Mouse (Mus musculus): ENCODE results near the gene Micall1. TPM values are rescaled to one million over a fixed set of nuclear protein-coding genes. Genes with fewer than 3 reads are reported as not detected.

Micall1 gene
- polyA plus RNA-seq, 1 experiment from 2014 or later = 11.9 TPM

- no peaks in the 10 kb centered on the region for H3K9me3 ChIP-seq (ENCODE audit: control insufficient read depth, low read length)
- DNase-seq (no peak), ATAC-seq (ENCODE audit: low FRiP score, low TSS enrichment) (no peak)
- H3K9ac ChIP-seq (replicated peaks; ENCODE audit: low read length) = no peak overlapping the region
- no peak overlapping the region for H3K4me2 ChIP-seq (ENCODE audit: low read length)
- no peaks in the 10 kb centered on the region for H3K4me1 ChIP-seq (ENCODE audit: control insufficient read depth, insufficient read depth, low read length)
- H3K27me3 ChIP-seq (ENCODE audit: control insufficient read depth, insufficient read depth, low read length) = no peaks in the 10 kb centered on the region
- no peak overlapping the region for H3K4me3 ChIP-seq (replicated peaks; ENCODE audit: low read depth, low read length)
- no peak overlapping the region for H3K27ac ChIP-seq (replicated peaks; ENCODE audit: low read depth, low read length)
- H3K36me3 ChIP-seq (ENCODE audit: control insufficient read depth, insufficient read depth, low read length) = no peaks in the 10 kb centered on the region
Observed at GRCm38 (mm10) chr15:79101531-79101930, 7.2 kb upstream of the Micall1 start.

DNA sequence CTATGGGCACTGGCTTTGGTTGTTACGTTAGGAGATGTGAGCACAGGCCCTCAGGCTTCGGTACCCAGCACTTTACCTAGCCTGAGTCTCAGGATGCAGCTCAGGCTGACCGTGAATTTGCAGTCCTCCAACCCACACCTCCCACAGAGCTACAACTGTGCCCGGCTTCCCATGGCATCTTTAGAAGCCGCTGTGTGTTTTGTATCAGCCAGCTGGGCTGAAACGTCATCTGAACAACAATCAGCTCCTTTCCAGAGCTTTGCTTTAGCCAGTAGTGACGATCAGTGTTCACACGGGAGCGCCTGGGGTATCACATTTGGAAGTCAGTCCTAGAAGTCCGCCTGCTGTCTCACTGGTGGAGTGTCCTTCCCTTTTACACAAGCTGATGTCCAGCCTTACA, 5.4 kb upstream of the Micall1 start:
- 0 out of 2 replicates have a peak, but pooled peaks cover 5% of the 10 kb centered on the region for H3K4me1 ChIP-seq (ENCODE audit: control insufficient read depth, insufficient read depth, low read length)
- no peak for ATAC-seq (ENCODE audit: low FRiP score, low TSS enrichment)
- WGBS = 66% methylated on average over 10 of the region's 10 CpGs

GRCm38 (mm10) chr15:79105804-79106203, 2.9 kb upstream of the Micall1 start:
- Histone ChIP-seq H3K4me1 (ENCODE audit: control insufficient read depth, insufficient read depth, low read length) (peaks cover 21% of the 10 kb centered on the region), H3K27me3 (ENCODE audit: control insufficient read depth, insufficient read depth, low read length) (no peaks in the 10 kb centered on the region), H3K9ac (replicated peaks; ENCODE audit: low read length) (no peak overlapping the region), H3K9me3 (ENCODE audit: control insufficient read depth, low read length) (no peaks in the 10 kb centered on the region), H3K4me2 (ENCODE audit: low read length) (no peak overlapping the region), H3K4me3 (replicated peaks; ENCODE audit: low read depth, low read length) (no peak overlapping the region), H3K27ac (replicated peaks; ENCODE audit: low read depth, low read length) (no peak overlapping the region), H3K36me3 (ENCODE audit: control insufficient read depth, insufficient read depth, low read length) (no peaks in the 10 kb centered on the region)
- ATAC-seq (ENCODE audit: low FRiP score, low TSS enrichment) = no peak
- no peak for DNase-seq
- 52% methylated on average over 2 of the region's 2 CpGs for WGBS

More for the DNA sequence above, 5.4 kb upstream of the Micall1 start:
- no peak for DNase-seq
- no peak overlapping the region for H3K9ac ChIP-seq (replicated peaks; ENCODE audit: low read length)
- H3K4me2 ChIP-seq (ENCODE audit: low read length) = no peak overlapping the region
- H3K27ac ChIP-seq (replicated peaks; ENCODE audit: low read depth, low read length) = no peak overlapping the region
- no peaks in the 10 kb centered on the region for H3K9me3 ChIP-seq (ENCODE audit: control insufficient read depth, low read length)
- H3K4me3 ChIP-seq (replicated peaks; ENCODE audit: low read depth, low read length) = no peak overlapping the region
- no peaks in the 10 kb centered on the region for H3K27me3 ChIP-seq (ENCODE audit: control insufficient read depth, insufficient read depth, low read length)
- no peaks in the 10 kb centered on the region for H3K36me3 ChIP-seq (ENCODE audit: control insufficient read depth, insufficient read depth, low read length)

GRCm38 (mm10) chr15:79107966-79108365, 732 bp upstream of the Micall1 start:
- WGBS = 24% methylated on average over 7 of the region's 7 CpGs
- H3K9ac ChIP-seq (replicated peaks; ENCODE audit: low read length) = peak overlapping the region; percentile 92; the same call in 1 of the 2 replicates

GRCm38 (mm10) chr15:79109321-79109934, 730 bp downstream of the Micall1 start:
- Histone ChIP-seq H3K9me3 (ENCODE audit: control insufficient read depth, low read length) (no peaks in the 10 kb centered on the region), H3K27ac (replicated peaks; ENCODE audit: low read depth, low read length) (peak overlapping the region; percentile 77), H3K36me3 (ENCODE audit: control insufficient read depth, insufficient read depth, low read length) (0 out of 2 replicates have a peak, but pooled peaks cover 2% of the 10 kb centered on the region), H3K27me3 (ENCODE audit: control insufficient read depth, insufficient read depth, low read length) (no peaks in the 10 kb centered on the region), H3K4me2 (ENCODE audit: low read length) (peak overlapping the region; percentile 98), H3K9ac (replicated peaks; ENCODE audit: low read length) (peak overlapping the region; percentile 92), H3K4me1 (ENCODE audit: control insufficient read depth, insufficient read depth, low read length) (peaks cover 25% of the 10 kb centered on the region), H3K4me3 (replicated peaks; ENCODE audit: low read depth, low read length) (peak overlapping the region; percentile 85)
- under 1% methylated on average over 46 of the region's 46 CpGs for WGBS
- DNase-seq (peak; percentile 58), ATAC-seq (ENCODE audit: low FRiP score, low TSS enrichment) (peak; percentile 57)

More at GRCm38 (mm10) chr15:79107966-79108365, 732 bp upstream of the Micall1 start:
- Histone ChIP-seq H3K27me3 (ENCODE audit: control insufficient read depth, insufficient read depth, low read length) (no peaks in the 10 kb centered on the region), H3K4me1 (ENCODE audit: control insufficient read depth, insufficient read depth, low read length) (peaks cover 25% of the 10 kb centered on the region), H3K4me2 (ENCODE audit: low read length) (peak overlapping the region; percentile 98), H3K9me3 (ENCODE audit: control insufficient read depth, low read length) (no peaks in the 10 kb centered on the region), H3K36me3 (ENCODE audit: control insufficient read depth, insufficient read depth, low read length) (0 out of 2 replicates have a peak, but pooled peaks cover 1% of the 10 kb centered on the region), H3K27ac (replicated peaks; ENCODE audit: low read depth, low read length) (0 out of 2 replicates have a peak overlapping the region, but pooled peaks have one; percentile 77), H3K4me3 (replicated peaks; ENCODE audit: low read depth, low read length) (peak overlapping the region; percentile 85; the same call in 1 of the 2 replicates)
- DNase-seq = no peak
- ATAC-seq (ENCODE audit: low FRiP score, low TSS enrichment) = no peak

GRCm38 (mm10) chr15:79110031-79110430, 1.3 kb downstream of the Micall1 start:
- H3K4me2 ChIP-seq (ENCODE audit: low read length) = peak overlapping the region; percentile 98
- H3K4me1 ChIP-seq (ENCODE audit: control insufficient read depth, insufficient read depth, low read length) = peaks cover 25% of the 10 kb centered on the region
- no peaks in the 10 kb centered on the region for H3K27me3 ChIP-seq (ENCODE audit: control insufficient read depth, insufficient read depth, low read length)
- H3K9ac ChIP-seq (replicated peaks; ENCODE audit: low read length) = peak overlapping the region; percentile 92; the same call in 1 of the 2 replicates
- no peaks in the 10 kb centered on the region for H3K9me3 ChIP-seq (ENCODE audit: control insufficient read depth, low read length)
- 18% methylated on average over 9 of the region's 9 CpGs for WGBS
- peak overlapping the region; percentile 85 for H3K4me3 ChIP-seq (replicated peaks; ENCODE audit: low read depth, low read length)
- peaks cover 7% of the 10 kb centered on the region for H3K36me3 ChIP-seq (ENCODE audit: control insufficient read depth, insufficient read depth, low read length)
- no peak for ATAC-seq (ENCODE audit: low FRiP score, low TSS enrichment)
- peak; percentile 14 for DNase-seq
- no peak overlapping the region for H3K27ac ChIP-seq (replicated peaks; ENCODE audit: low read depth, low read length)

GRCm38 (mm10) chr15:79110528-79110927, 1.8 kb downstream of the Micall1 start:
- Histone ChIP-seq H3K4me2 (ENCODE audit: low read length) (peak overlapping the region; percentile 98), H3K27me3 (ENCODE audit: control insufficient read depth, insufficient read depth, low read length) (no peaks in the 10 kb centered on the region), H3K4me1 (ENCODE audit: control insufficient read depth, insufficient read depth, low read length) (peaks cover 25% of the 10 kb centered on the region), H3K36me3 (ENCODE audit: control insufficient read depth, insufficient read depth, low read length) (peaks cover 12% of the 10 kb centered on the region), H3K9ac (replicated peaks; ENCODE audit: low read length) (peak overlapping the region; percentile 34), H3K4me3 (replicated peaks; ENCODE audit: low read depth, low read length) (peak overlapping the region; percentile 85; the same call in 1 of the 2 replicates), H3K9me3 (ENCODE audit: control insufficient read depth, low read length) (no peaks in the 10 kb centered on the region), H3K27ac (replicated peaks; ENCODE audit: low read depth, low read length) (no peak overlapping the region)
- WGBS = 64% methylated on average over 2 of the region's 2 CpGs
- ATAC-seq (ENCODE audit: low FRiP score, low TSS enrichment) (no peak), DNase-seq (no peak)

- Histone ChIP-seq H3K4me2 (ENCODE audit: low read length) (no peak overlapping the region), H3K4me1 (ENCODE audit: control insufficient read depth, insufficient read depth, low read length) (peaks cover 25% of the 10 kb centered on the region), H3K27ac (replicated peaks; ENCODE audit: low read depth, low read length) (no peak overlapping the region), H3K36me3 (ENCODE audit: control insufficient read depth, insufficient read depth, low read length) (peaks cover 20% of the 10 kb centered on the region), H3K27me3 (ENCODE audit: control insufficient read depth, insufficient read depth, low read length) (no peaks in the 10 kb centered on the region), H3K4me3 (replicated peaks; ENCODE audit: low read depth, low read length) (no peak overlapping the region), H3K9ac (replicated peaks; ENCODE audit: low read length) (no peak overlapping the region), H3K9me3 (ENCODE audit: control insufficient read depth, low read length) (no peaks in the 10 kb centered on the region)
- DNase-seq (peak; percentile 27), ATAC-seq (ENCODE audit: low FRiP score, low TSS enrichment) (no peak)
- 86% methylated on average over 4 of the region's 4 CpGs for WGBS
Observed at GRCm38 (mm10) chr15:79111774-79112173, 3.1 kb downstream of the Micall1 start.

GRCm38 (mm10) chr15:79115276-79115675, 6.6 kb downstream of the Micall1 start:
- H3K4me3 ChIP-seq (replicated peaks; ENCODE audit: low read depth, low read length) = no peak overlapping the region
- H3K4me1 ChIP-seq (ENCODE audit: control insufficient read depth, insufficient read depth, low read length) = peaks cover 9% of the 10 kb centered on the region
- H3K36me3 ChIP-seq (ENCODE audit: control insufficient read depth, insufficient read depth, low read length) = peaks cover 31% of the 10 kb centered on the region
- no peak overlapping the region for H3K9ac ChIP-seq (replicated peaks; ENCODE audit: low read length)
- no peak for DNase-seq
- no peaks in the 10 kb centered on the region for H3K27me3 ChIP-seq (ENCODE audit: control insufficient read depth, insufficient read depth, low read length)
- no peak overlapping the region for H3K27ac ChIP-seq (replicated peaks; ENCODE audit: low read depth, low read length)
- WGBS = 78% methylated on average over 5 of the region's 5 CpGs
- H3K9me3 ChIP-seq (ENCODE audit: control insufficient read depth, low read length) = no peaks in the 10 kb centered on the region
- H3K4me2 ChIP-seq (ENCODE audit: low read length) = no peak overlapping the region
- no peak for ATAC-seq (ENCODE audit: low FRiP score, low TSS enrichment)
